Mouse (Mus musculus): ENCODE results near the gene Akap13.

DNA sequence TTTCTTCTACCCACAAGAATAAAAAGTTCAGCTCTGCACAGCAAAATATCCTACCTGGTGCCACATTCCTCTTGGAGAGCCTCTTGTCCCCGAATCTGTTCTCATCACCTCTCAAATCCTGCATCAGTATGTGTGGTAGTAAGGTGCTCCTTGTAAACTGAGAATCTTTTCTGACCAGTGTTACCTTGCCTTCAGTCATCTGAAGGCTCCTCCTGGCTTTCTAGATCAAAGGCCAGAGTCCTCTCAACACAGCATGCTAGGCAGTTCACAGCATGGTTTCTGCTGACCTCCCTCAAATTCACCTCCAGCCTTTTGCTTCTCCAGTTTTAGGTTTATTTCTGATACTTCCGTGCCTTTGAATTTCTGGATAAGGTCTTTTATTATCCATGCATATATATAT lies 15.1 kb upstream of the Akap13 start:
- TF ChIP-seq POLR2A (IDR thresholded peaks at IDR 0.05; ENCODE audit: low read depth, low read length) = no peak
- no peak for TF ChIP-seq BHLHE40 (IDR thresholded peaks at IDR 0.05; ENCODE audit: low read depth, low read length)
- no peak for TF ChIP-seq CHD2 (IDR thresholded peaks at IDR 0.05; ENCODE audit: low read length)
- no peak for TF ChIP-seq ZKSCAN1 (IDR thresholded peaks at IDR 0.05; ENCODE audit: borderline replicate concordance, low read depth, low read length)
- no peak for TF ChIP-seq ZC3H11A (IDR thresholded peaks at IDR 0.05; ENCODE audit: low read depth, low read length)
- TF ChIP-seq HCFC1 (IDR thresholded peaks at IDR 0.05; ENCODE audit: low read depth, low read length) = no peak
- no peak for TF ChIP-seq CTCF (conservative IDR thresholded peaks at IDR 0.05 in 1 of 2, IDR thresholded peaks at IDR 0.05 in 1 of 2; ENCODE audit: low read depth in 2 of 2, low read length in 2 of 2)
- no peak for TF ChIP-seq USF1 (IDR thresholded peaks at IDR 0.05; ENCODE audit: low read depth, low read length)
- no peak for TF ChIP-seq MXI1 (IDR thresholded peaks at IDR 0.05; ENCODE audit: low read depth, low read length)
